Mouse (Mus musculus) ES-Bruce4 (cell line): ENCODE data around the gene Thada. TPM values are rescaled to one million over a fixed set of nuclear protein-coding genes. Genes with fewer than 3 reads are reported as not detected.

ENCODE experiments used
- H3K27ac ChIP-seq: 2 replicates; pipeline ENCODE4 v1.5.1; 2012; ENCODE audit warnings: low read length, inconsistent platforms; ENCODE audit not compliant: insufficient read depth
- H3K27me3 ChIP-seq: 2 replicates; pipeline ENCODE4 v1.6.1; 2012; ENCODE audit warnings: mild to moderate bottlenecking, low read length, inconsistent platforms; ENCODE audit not compliant: control insufficient read depth, poor library complexity, insufficient read depth, severe bottlenecking
- H3K36me3 ChIP-seq: 2 replicates; pipeline ENCODE4 v1.6.1; 2012; ENCODE audit warnings: inconsistent platforms, mild to moderate bottlenecking, low read length, moderate library complexity; ENCODE audit not compliant: control insufficient read depth, poor library complexity, insufficient read depth, severe bottlenecking
- H3K4me1 ChIP-seq: one replicate; pipeline ENCODE4 v1.8.1; 2011; ENCODE audit warnings: low read length; ENCODE audit not compliant: control insufficient read depth, insufficient read depth
- H3K4me3 ChIP-seq: 2 replicates; pipeline ENCODE4 v1.5.1; 2011; ENCODE audit warnings: low read depth, mild to moderate bottlenecking, low read length
- H3K9ac ChIP-seq: 2 replicates; pipeline ENCODE4 v1.6.1; 2012; ENCODE audit warnings: low read depth, mild to moderate bottlenecking, inconsistent platforms; ENCODE audit not compliant: poor library complexity, severe bottlenecking
- H3K9me3 ChIP-seq: replicated peaks from 2 replicates; pipeline ENCODE4 v1.6.1; 2012; ENCODE audit warnings: mild to moderate bottlenecking, low read length, inconsistent platforms; ENCODE audit not compliant: control insufficient read depth, poor library complexity, insufficient read depth, severe bottlenecking
- CTCF ChIP-seq: IDR thresholded peaks from one replicate; pipeline ENCODE4 v1.8.1; 2011; ENCODE audit warnings: low read depth, low read length
- EP300 ChIP-seq: IDR thresholded peaks from 2 replicates; pipeline ENCODE4 v1.6.1; 2011; ENCODE audit warnings: low read depth, low read length; ENCODE audit not compliant: insufficient read depth
- POLR2A ChIP-seq: IDR thresholded peaks from one replicate; pipeline ENCODE4 v1.8.1; 2011; ENCODE audit warnings: low read length; ENCODE audit not compliant: insufficient read depth
- polyA plus RNA-seq: library from polyadenylated mRNA; stranded (reverse); fragments of >200 nt; gene quantifications from 2 replicates; pipeline ENCODE4 v1.2.4, GENCODE M21; 2011; ENCODE audit warnings: low read depth; ENCODE audit not compliant: missing spikeins, insufficient read depth, insufficient read length

Thada gene
- polyA plus RNA-seq, 1 experiment: 38.0 TPM

- H3K27ac ChIP-seq: no peak overlapping the region
- H3K4me1 ChIP-seq: no peaks in the 10 kb centered on the region
- TF ChIP-seq EP300 (no peak), POLR2A (no peak), CTCF (no peak)
- no peak overlapping the region for H3K9ac ChIP-seq
- H3K27me3 ChIP-seq: no peaks in the 10 kb centered on the region
- peaks cover 4% of the 10 kb centered on the region; the same call in 1 of the 2 replicates for H3K36me3 ChIP-seq
- H3K9me3 ChIP-seq: no peaks in the 10 kb centered on the region
- no peak overlapping the region for H3K4me3 ChIP-seq
Measured at GRCm38 (mm10) chr17:84340574-84340973, 125.4 kb downstream of the Thada start.

GRCm38 (mm10) chr17:84335996-84336395 lies 130.0 kb downstream of the Thada start:
- no peak overlapping the region for H3K27ac ChIP-seq
- no peaks in the 10 kb centered on the region for H3K27me3 ChIP-seq
- TF ChIP-seq EP300: no peak
- TF ChIP-seq CTCF: no peak
- no peak for TF ChIP-seq POLR2A
- H3K36me3 ChIP-seq: peaks cover 11% of the 10 kb centered on the region; the same call in 1 of the 2 replicates
- H3K4me3 ChIP-seq: no peak overlapping the region
- no peaks in the 10 kb centered on the region for H3K4me1 ChIP-seq
- no peaks in the 10 kb centered on the region for H3K9me3 ChIP-seq
- no peak overlapping the region for H3K9ac ChIP-seq

GRCm38 (mm10) chr17:84335076-84335475 lies 130.9 kb downstream of the Thada start:
- no peaks in the 10 kb centered on the region for H3K27me3 ChIP-seq
- no peak overlapping the region for H3K27ac ChIP-seq
- TF ChIP-seq EP300: no peak
- TF ChIP-seq POLR2A: no peak
- TF ChIP-seq CTCF: no peak
- no peak overlapping the region for H3K4me3 ChIP-seq
- H3K36me3 ChIP-seq: peaks cover 11% of the 10 kb centered on the region; the same call in 1 of the 2 replicates
- no peaks in the 10 kb centered on the region for H3K9me3 ChIP-seq
- H3K9ac ChIP-seq: no peak overlapping the region
- H3K4me1 ChIP-seq: no peaks in the 10 kb centered on the region

GRCm38 (mm10) chr17:84334241-84335014 lies 131.6 kb downstream of the Thada start:
- H3K9ac ChIP-seq: no peak overlapping the region
- H3K4me3 ChIP-seq: no peak overlapping the region
- H3K36me3 ChIP-seq: peaks cover 11% of the 10 kb centered on the region; the same call in 1 of the 2 replicates
- H3K4me1 ChIP-seq: no peaks in the 10 kb centered on the region
- no peak overlapping the region for H3K27ac ChIP-seq
- TF ChIP-seq EP300 (no peak), CTCF (no peak), POLR2A (no peak)
- H3K27me3 ChIP-seq: no peaks in the 10 kb centered on the region
- H3K9me3 ChIP-seq: no peaks in the 10 kb centered on the region

- Histone ChIP-seq H3K27ac (no peak overlapping the region), H3K4me1 (no peaks in the 10 kb centered on the region), H3K4me3 (no peak overlapping the region), H3K9me3 (no peaks in the 10 kb centered on the region), H3K36me3 (peaks cover 11% of the 10 kb centered on the region; the same call in 1 of the 2 replicates), H3K9ac (no peak overlapping the region), H3K27me3 (no peaks in the 10 kb centered on the region)
- TF ChIP-seq POLR2A (no peak), EP300 (no peak), CTCF (no peak)
Measured at GRCm38 (mm10) chr17:84332940-84333339, 133.1 kb downstream of the Thada start.

- H3K4me1 ChIP-seq: no peaks in the 10 kb centered on the region
- no peak for TF ChIP-seq EP300
- TF ChIP-seq CTCF: no peak
- no peak for TF ChIP-seq POLR2A
- H3K27me3 ChIP-seq: no peaks in the 10 kb centered on the region
- H3K9me3 ChIP-seq: no peaks in the 10 kb centered on the region
- H3K4me3 ChIP-seq: no peak overlapping the region
- H3K36me3 ChIP-seq: peaks cover 8% of the 10 kb centered on the region; the same call in 1 of the 2 replicates
- no peak overlapping the region for H3K9ac ChIP-seq
- H3K27ac ChIP-seq: no peak overlapping the region
Measured at GRCm38 (mm10) chr17:84330986-84331385, 135.0 kb downstream of the Thada start.
